Mouse (Mus musculus): ENCODE measurements around the gene Pif1.
A peak's percentile ranks its signal among the peaks of the same experiment; 100 is the strongest.

Pif1 gene

DNA sequence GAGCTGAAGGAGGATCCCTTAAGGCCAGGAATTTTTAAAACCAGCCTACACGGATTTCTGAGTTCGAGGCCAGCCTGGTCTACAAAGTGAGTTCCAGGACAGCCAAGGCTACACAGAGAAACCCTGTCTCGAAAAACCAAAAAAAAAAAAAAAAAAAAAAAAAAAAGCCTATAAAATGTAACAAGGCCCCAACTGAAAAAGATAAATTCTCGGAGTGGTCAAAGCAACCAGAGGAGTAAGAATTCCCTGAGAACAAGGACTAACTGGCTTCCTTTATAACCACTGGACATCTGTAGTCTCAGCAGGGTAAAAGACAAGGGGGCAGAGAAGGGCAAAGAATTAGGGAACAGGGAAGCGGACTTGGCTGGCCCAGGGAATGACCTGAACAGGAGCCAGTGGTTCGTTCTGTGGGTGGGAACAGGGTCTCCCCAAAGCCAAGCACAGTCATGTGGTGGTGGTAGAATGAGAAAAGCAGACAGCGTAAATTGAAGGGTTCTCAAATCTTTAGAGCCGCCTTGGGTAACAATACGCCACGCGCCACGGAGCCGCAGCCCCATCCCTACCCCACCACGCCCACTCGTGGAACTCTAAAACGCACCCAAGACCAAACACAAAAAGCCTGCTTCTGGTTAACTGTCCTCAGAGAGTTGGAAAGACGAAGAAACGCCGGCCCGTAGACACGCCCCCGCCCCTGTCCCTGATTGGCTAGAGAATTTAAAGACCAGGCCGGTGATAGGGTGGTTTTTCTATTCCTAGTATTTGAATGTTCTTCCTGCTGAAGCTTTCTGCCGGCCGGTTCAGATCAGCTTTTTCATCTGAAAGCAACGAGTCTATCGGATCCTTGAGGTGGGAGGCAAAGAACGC, at the start of gene Pif1:
Pif1 (plus strand) TSS at position 755 of the 864 bp plus-strand sequence.
- peak; percentile 84 to 86 for DNase-seq (ENCODE audit: low spot score in 2 of 2)

DNA sequence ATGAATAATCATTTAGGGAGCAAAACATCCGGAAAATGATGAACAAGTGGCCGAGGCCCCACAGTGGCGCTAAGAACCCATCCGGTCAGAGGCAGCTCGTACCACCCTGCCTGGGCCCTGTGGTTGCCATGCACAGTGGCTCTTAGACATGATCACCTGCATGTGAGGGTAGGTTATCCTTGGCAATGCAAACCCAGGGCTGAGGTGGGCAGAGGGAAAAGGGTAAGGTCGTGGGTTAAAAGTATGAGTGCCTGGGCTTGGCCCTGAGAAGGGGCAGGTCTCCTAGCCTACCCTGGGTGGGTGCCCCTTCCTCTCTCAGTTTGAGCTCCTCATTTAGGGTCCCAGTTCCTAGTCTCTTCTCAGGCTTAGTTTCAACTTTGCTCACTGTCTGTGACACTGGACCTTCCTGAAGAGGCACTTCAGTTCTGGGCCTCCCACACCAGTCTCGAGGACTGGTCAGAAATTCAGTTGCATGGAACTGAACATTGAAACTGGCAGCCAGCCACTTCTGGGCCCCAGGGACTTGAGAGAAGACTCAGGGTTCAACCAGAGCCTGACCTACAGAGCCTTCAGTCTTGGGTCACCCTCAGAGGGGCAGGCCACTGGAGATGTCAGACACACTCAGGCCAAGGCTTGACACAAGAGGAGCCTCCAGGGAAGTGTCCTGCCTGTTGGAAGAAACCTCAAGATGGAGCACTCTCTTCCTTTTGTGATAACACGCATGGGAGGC, 48.9 kb upstream of the Pif1 start:
- no peak for DNase-seq (ENCODE audit: low spot score in 2 of 2)

DNA sequence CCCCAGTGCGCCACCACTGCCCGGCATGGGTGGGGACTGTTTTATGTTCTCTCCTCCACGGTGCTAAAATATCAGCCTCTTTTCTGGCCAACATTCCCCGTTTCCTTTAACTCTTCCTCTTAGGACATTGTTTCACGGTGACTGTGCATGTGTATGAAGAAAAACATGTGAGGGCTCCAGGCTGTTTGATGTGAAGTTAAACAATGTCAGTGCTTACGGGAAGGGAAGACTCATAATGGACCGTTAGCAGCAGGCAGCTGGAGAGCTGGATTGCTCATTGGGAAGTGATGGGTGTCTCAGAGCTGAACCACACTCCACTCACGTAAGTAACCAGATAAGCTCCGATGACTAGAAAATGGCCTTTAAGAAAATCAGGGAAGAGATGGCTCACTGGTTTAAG, 47.3 kb upstream of the Pif1 start:
- no peak for DNase-seq (ENCODE audit: low spot score in 2 of 2)

DNA sequence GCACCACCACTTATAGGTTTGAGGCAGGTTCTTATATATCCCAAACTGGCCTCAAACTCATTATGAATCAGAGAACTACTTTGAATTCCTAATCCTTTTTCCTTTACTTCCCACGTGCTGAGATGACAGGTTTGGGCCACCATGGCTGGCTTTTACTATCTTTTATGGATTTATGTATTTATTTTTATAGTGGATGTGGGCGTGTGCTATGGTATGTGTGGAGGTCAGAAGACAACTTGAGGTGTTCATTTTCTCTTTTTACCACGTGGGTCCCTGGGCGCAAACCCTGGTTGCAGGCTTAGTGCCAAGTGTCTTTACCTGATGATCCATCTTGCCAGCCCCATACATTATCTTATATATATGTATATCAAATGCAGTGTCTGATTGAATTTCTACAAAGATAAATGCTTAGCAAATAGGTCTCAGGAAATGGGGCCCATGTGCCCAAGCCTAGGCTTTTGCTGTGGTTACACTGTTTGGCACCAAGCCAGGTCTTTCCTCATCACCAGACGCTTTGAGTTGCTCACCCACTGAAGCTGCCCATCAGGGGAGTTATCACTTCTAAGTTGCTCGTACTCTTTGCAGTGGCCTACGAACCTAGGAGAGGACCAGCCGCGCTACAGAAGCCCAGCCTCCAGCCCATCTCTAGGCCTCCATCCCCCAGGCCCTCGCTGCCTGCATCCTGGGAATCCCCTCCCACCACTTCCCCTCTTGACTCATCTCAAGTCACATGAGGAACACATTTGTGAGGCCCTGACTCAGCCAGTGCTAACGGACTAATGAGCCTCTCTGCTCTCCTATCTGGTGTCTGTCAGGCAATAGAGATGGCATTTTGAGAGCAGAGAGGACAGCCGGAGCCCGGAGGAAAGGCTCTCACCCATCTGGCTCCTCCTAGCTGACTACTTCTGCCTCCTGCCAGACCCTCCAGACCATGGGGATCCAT, 45.6 kb upstream of the Pif1 start:
- DNase-seq (ENCODE audit: low spot score in 2 of 2) = peak; percentile 72 to 79

DNA sequence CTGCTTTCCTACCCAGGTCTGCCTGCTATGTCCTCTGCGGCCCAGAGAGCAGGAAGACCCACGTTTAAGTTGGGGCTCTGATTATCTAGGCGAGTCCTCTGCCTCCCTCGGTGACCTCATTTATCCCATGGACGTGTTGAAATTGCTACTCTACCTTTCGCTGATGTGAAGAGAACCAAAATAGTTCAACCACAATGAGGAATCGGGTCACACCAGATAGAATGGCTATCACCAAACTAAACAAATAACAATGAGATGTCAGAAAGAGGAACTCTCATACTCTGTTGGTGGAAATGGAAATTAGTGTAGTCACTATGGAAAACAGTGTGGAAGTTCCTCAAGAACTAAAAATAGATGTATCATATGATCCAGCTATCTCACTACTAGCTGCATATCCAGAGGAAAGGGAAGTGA, 44.8 kb upstream of the Pif1 start:
- DNase-seq (ENCODE audit: low spot score in 2 of 2) = peak in 1 of 2 experiments; percentile 65

DNA sequence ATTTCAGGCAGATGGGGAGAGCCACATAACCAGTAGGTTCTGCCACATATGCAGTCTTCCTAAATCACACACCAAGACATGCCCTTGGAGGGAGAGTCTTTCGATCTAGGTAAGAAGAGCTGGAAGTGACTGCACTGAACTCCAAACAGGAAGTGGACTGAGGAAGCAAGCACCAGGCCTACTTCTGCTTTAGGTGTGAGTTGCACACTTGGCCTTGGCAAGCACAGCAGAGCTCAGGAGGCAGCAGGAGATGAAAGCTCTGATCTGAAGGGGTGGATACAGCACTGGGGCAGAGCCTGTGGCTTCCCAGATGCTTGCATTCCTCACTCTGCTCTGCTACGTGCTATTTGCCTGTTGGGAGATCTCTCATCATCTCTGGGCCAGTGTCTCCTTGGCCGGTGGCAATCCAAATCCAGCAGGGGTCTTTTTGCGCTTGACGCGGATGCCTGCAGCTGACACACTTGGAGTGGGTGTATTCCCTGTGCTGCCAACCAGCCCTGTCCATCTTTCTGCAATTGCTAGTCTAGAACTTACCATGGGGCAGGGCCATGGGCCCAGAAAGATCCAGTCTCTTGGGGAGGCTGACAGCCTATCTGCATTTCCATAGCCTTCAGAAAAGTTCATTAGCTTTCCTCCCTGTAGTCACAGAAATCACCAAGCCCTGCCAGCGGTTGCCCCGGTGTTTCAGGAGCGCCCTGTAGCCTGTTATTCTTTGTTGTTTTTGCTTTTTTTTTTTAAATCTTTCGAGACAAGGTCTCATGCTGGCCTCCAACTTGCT, 41.1 kb upstream of the Pif1 start:
- no peak for DNase-seq (ENCODE audit: low spot score in 2 of 2)

DNA sequence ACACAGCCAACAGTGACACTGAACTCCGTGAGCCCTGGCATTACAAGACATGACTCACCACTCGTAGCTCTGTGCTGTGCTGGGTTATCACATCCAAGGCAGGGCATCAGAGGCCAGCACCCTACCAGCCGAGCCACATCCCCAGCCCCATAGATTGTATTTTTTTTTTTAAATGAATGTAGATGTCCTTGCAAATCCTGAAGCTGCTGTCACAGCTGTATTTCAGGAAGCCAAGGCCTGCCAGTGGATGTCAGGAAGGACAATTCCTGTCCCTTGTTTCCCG, 40.6 kb upstream of the Pif1 start:
- DNase-seq (ENCODE audit: low spot score in 2 of 2) = no peak

DNA sequence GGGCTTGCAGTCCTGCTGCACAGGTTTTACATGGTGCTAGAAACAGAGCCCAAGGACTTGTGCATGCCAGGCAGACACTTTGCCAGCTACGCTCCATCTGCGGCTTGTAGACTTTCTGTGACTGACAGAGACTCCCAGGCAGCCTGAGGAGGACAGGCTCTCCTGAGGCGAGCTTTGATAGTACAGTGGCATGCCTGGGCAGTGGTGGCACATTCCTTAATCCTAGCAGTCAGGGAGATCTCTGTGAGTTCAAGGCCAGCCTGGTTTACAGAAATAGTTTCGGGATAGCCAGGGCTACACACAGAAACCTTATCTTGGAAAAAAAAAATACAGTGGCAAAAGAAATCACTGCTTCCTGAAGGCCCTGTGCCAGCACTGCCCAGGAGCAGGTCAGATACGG, 39.8 kb upstream of the Pif1 start:
- DNase-seq (ENCODE audit: low spot score in 2 of 2) = no peak

DNA sequence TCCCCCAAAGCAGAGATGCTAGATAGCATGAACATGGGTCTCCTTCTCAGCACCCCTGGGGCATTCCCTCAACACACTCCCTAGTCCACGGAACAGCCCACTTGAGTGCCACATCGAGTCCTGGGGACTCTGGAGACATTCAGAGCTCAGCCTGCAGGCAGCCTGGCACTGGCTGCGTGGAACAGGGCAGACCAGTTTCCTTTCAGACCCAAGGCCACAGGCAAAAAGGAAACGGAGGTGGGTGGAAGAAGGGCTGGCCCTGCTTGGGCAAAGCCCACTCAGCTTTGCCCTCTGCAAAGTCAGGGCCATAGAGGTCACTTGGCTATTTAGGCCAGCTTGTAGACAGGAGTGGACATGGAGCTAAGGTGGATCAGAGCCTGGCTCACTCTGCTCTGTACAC, 39.1 kb upstream of the Pif1 start:
- DNase-seq (ENCODE audit: low spot score in 2 of 2) = no peak

DNA sequence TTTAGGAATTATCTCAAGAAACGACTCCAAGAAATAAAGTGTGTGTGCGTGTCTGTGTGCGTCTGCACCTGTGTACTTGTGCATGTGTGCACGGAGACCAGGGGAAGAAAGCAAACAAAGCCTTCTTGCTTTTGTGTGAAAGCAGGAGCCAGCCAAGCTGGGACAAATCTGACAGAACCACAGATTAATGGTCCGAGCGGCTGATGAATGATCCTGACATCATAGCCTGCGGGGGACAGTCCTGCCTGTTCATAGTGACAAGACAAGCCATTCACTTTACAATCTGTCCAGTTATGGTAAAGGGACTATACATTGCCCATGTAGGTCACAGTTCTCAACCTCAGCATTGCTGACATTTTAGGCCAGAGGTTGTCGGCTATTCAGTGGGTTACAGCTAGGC, 38.6 kb upstream of the Pif1 start:
- no peak for DNase-seq (ENCODE audit: low spot score in 2 of 2)

DNA sequence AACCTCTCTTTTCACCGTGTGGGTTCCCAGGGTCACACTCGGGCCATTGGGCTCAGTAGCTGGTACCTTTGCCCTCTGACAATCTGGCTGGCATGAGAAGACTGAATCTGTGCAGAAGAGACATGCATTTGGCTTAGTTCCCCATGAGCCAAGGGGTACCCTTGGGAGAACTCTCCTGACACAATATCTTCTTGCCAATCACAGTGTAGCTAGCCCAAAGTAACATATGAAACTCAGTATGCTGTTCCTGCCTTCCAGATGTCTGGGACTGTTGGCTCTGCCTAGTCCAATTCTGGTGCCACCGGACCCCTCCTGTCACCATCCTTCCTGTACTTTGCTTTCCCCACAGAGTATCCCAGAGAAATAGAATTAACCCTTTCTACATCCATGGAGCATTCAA, 37.8 kb upstream of the Pif1 start:
- no peak for DNase-seq (ENCODE audit: low spot score in 2 of 2)

DNA sequence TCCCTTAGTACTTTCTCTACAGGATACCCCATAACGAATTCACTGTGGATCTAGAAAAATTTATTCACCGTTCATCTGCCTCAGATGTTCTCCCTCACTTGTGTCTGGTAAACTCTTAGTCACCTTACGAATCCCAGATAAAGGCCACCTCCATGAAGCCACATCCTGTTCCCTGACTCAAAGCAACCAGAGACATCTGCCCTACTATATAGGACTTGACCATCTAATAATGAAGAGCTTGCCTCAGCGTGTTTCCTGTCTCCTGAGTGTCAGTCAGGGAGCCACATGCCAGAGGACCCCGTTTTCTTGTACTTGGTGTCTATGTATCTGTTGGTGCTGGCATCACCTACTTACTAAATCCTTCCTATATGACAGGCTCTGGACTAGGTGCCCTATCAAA, 37.3 kb upstream of the Pif1 start:
- no peak for DNase-seq (ENCODE audit: low spot score in 2 of 2)

DNA sequence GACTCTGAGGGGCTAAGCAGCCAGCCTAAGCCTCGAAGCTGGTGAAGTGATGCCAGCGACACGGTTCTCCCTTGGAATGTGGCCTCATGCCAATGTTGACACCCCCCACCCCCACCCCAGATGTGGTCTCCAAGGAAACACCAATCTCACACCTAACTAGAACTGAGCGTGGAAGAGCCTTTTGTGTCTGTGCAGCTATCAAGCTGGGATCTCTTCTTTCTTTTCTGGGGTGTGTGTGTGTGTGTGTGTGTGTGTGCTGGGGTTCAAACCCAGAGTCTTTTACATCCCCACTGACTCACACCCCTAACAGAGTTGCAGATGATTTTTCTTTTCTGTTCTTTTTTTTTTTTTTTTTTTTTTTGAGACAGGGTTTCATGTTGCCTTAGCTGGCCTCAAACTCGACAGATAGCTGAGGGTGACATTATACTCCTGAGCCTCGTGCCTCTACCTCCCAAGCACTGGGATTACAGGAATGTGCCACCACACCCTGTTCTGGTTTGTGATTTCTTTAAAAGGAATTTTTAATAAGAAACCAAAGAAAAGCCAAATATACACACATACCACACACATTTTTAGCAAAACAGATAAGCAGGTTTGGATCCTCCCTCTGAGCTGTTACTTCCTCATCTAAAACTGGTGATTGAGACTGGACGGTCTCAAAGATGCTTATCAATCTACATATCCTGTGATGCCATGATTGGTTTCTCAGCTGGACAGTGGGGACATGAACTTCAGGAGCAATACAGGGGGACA, 36.7 kb upstream of the Pif1 start:
- peak in 1 of 2 experiments; percentile 77 for DNase-seq (ENCODE audit: low spot score in 2 of 2)

DNA sequence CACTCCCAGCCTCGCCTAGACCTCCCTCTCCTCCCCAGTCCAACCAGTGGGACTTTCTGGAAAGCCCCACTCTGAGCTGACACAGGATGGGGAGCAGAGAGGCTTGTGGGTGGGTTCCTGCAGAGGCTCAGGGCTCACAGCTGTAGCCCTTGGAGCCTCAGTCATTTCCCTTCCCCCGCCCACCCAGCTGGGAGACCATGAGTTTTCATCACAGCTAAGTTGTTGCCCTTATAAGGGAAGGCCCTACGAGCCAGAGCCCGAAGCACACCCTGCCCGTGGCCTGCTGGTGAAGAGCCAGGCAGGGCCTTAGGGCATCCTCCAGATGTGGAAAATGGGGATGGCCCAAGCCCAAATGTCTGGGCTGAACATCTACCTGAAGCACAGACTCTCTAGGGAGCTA, 35.9 kb upstream of the Pif1 start:
- DNase-seq (ENCODE audit: low spot score in 2 of 2) = peak; percentile 89 to 96

DNA sequence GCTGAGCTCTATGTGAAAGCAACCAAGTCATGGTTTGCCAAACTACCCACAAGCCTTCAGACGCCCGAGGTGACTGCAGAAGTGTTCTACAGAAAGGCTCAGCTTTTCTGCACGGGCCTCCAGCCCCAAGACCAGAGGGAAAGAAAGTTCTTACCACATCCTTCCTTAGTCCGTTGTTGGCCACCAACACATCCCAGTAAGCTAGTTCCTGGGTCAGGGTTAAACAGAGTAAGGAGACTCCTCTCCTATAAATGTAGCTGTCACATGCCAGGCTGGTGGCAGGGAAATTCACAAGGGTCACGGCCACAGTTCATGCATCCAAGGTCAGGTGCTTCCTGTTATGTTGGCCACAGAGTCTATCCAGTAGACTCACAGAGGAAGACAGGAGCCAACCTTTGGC, 34.8 kb upstream of the Pif1 start:
- peak; percentile 26 to 73 for DNase-seq (ENCODE audit: low spot score in 2 of 2)

DNA sequence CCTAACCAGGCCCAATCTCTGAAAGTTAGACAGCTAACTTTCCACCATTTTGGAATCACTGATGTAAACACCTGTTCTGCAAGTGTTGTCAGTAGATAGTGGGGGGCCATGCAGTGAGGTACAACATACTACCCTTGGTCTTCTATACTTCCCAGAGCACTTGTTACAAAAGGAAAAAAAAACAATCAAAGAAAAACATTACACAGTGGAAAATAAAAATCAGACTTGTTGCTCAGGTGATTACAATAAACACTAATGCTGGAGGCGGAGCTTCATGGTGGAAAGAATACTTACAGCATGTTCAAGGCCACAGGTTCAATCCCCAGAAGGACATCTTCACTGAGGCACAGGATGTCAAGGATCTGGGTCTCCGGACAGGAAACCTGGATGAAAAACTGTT, 34.2 kb upstream of the Pif1 start:
- DNase-seq (ENCODE audit: low spot score in 2 of 2) = no peak

DNA sequence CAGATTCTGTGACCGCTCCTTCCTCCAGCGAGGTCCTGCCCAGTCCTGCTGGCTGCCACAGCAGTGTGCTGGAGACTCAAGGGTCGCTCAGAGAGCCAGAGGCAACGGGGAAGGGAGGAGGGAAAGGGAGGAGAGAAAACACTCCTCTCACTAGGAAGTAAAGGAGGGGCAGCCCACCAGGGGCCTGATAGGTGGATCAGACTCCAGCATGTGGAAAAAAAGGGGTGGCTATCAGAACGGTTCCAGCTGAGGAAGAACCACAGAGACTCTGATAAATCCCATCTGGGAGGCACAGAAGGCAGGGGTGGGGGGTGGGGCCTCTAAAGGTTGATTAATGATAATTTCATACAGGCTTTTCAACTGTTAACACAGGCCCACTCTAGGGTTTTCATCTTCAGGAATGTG, 32.0 kb upstream of the Pif1 start:
- no peak for DNase-seq (ENCODE audit: low spot score in 2 of 2)

DNA sequence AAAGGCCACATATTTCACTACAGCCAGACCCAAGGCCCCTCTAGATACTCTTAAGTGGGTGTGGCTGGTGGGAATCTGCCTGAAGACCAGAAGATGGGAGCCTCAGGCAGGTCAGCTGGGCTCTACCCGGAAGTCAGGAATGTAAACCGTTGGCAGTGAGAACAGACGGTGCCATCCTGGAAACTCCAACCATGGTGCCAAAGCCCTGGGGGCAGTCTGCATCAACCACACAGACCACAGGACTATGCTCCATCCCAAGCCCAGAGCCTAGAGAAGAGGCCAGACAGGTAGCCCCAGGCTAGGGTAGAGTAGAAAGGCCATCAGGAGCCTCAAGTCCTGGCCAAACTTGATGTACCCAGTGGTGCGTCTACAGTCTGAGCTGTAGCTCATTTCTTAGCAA, 31.3 kb upstream of the Pif1 start:
- no peak for DNase-seq (ENCODE audit: low spot score in 2 of 2)

DNA sequence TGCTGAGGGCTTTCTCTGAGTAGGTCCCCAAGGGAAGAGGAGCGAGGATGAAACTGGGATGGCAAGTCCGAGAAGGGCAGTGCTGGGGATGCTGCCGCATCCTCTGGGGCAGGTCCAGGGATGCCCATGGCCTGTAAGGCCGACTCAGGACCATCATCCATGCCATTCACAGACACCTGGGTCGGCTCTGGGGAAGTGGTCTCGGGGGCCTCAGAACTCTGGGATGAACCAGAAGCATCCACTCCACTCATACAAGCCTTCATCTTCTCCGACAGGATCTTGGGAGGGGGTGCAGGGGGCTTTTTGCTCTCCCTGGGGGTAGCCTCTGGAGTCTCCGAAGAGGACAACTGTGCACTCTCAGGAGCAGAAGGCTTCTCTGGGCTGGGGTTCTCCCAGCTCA, 30.6 kb upstream of the Pif1 start:
- DNase-seq (ENCODE audit: low spot score in 2 of 2) = no peak

DNA sequence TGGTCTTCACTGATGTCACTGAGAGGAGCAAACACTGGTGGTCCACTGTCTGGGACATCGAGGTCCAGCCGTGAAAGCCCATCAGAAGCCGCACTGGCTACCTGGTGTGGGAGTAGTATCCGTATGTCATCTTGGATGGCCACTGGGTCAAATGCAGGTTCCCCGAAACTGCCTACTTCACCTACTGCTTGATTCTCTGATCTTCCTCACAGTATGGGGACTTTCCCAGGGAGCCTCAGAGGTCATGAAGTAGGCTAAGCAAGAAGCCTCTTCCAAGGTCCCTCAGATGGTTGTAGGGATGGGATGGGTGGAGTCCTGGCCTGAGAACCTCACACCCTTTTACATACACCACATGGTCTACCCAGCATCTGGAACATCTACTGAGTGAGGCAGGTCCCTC, 30.0 kb upstream of the Pif1 start:
- no peak for DNase-seq (ENCODE audit: low spot score in 2 of 2)

DNA sequence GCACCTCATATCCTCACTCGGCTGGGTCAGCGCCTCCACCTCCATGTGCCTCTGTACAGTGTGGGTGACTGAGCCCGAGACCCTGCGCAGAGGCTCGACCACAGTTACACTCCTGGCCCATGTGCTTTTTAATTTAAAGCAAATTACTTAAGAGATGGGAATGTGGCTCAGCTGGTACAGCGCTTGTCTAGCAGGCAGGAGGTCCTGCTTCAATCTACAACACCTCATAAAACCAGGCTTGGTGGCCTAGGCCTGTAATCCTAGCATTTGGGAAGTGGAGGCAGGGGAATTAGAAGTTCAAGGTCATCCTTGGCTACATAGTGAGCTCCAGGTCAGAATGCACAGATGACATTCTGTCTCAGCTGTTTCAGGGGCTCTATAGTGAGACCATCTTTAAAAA, 28.2 kb upstream of the Pif1 start:
- no peak for DNase-seq (ENCODE audit: low spot score in 2 of 2)

Measured in heart, adult 9 months (tissue).